Mouse (Mus musculus) CH12.LX (cell line): ENCODE results near the gene Nid1. TPM values are rescaled to one million over a fixed set of nuclear protein-coding genes. Genes with fewer than 3 reads are reported as not detected.
A peak's percentile ranks its signal among the peaks of the same experiment; 100 is the strongest.

ENCODE experiments used
- DNase-seq: peaks from one replicate; pipeline ENCODE4 v3.0.0-alpha.2; 2013; ENCODE audit errors: extremely low read depth
- H3K27ac ChIP-seq: 2 replicates; pipeline ENCODE4 v1.5.1; 2012; ENCODE audit warnings: low read depth, mild to moderate bottlenecking, control low read depth, moderate library complexity; ENCODE audit not compliant: insufficient read depth
- H3K27me3 ChIP-seq: replicated peaks from 2 replicates; pipeline ENCODE3; 2012; ENCODE audit warnings: inconsistent platforms
- H3K36me3 ChIP-seq, 2 experiments: replicated peaks in 1 of 2; 2 replicates each; pipeline versions ENCODE3 to v1.6.1; 2012; ENCODE audit warnings: inconsistent platforms in 1 of 2, low read length in 1 of 2, mild to moderate bottlenecking in 1 of 2, mixed read lengths in 1 of 2, moderate library complexity in 1 of 2; ENCODE audit not compliant: control insufficient read depth in 1 of 2, insufficient read depth in 1 of 2
- H3K4me1 ChIP-seq, 2 experiments: 2 replicates each; pipeline ENCODE4 v1.6.1; 2012; ENCODE audit warnings: inconsistent platforms in 1 of 2, moderate library complexity in 1 of 2; ENCODE audit not compliant: insufficient read depth in 2 of 2, control insufficient read depth in 1 of 2
- H3K4me2 ChIP-seq: 2 replicates; pipeline ENCODE4 v1.6.1; 2012; ENCODE audit warnings: low read depth, mild to moderate bottlenecking, control low read depth; ENCODE audit not compliant: poor library complexity, insufficient read depth, severe bottlenecking
- H3K4me3 ChIP-seq, 3 experiments: fragments of 150-350 bp in 1 of 3; sonication (generic) in 1 of 3; replicated peaks in 1 of 3; 2 replicates each; pipeline versions ENCODE3 to v1.5.1; 2011 to 2012; ENCODE audit warnings: low read depth in 2 of 3, low read length in 2 of 3, mild to moderate bottlenecking in 2 of 3, moderate library complexity in 2 of 3, control low read depth in 1 of 3, improper control_type of control experiment in 1 of 3, inconsistent platforms in 1 of 3, mixed read lengths in 1 of 3; ENCODE audit not compliant: poor library complexity in 1 of 3
- H3K79me2 ChIP-seq: replicated peaks from 2 replicates; pipeline ENCODE4 v1.6.1; 2012; ENCODE audit warnings: mild to moderate bottlenecking, moderate library complexity; ENCODE audit not compliant: control insufficient read depth, poor library complexity, insufficient read depth, severe bottlenecking; ENCODE audit errors: extremely low read depth
- H3K9ac ChIP-seq: 2 replicates; pipeline ENCODE4 v1.6.1; 2012; ENCODE audit warnings: low read depth, mild to moderate bottlenecking, control low read depth, moderate library complexity; ENCODE audit not compliant: insufficient read depth
- H3K9me3 ChIP-seq: replicated peaks from 2 replicates; pipeline ENCODE3; 2012; ENCODE audit warnings: low read length, inconsistent platforms, mixed read lengths
- BHLHE40 ChIP-seq: IDR thresholded peaks from 2 replicates; pipeline ENCODE4 v1.6.1; 2011; ENCODE audit warnings: mild to moderate bottlenecking, low read depth, low read length, improper control_type of control experiment
- CHD1 ChIP-seq: IDR thresholded peaks from 2 replicates; pipeline ENCODE4 v1.6.1; 2012; ENCODE audit warnings: low read depth, low read length, improper control_type of control experiment, inconsistent platforms
- CHD2 ChIP-seq: IDR thresholded peaks from 2 replicates; pipeline ENCODE4 v1.6.1; 2011; ENCODE audit warnings: low read length, improper control_type of control experiment
- CTCF ChIP-seq, 2 experiments: IDR thresholded peaks in 1 of 2; conservative IDR thresholded peaks in 1 of 2; 2 replicates each; pipeline ENCODE4 v1.5.1; 2011 to 2012; ENCODE audit warnings: low read depth in 2 of 2, low read length in 2 of 2, improper control_type of control experiment in 1 of 2, inconsistent platforms in 1 of 2, mild to moderate bottlenecking in 1 of 2, moderate library complexity in 1 of 2
- E2F4 ChIP-seq: IDR thresholded peaks from 2 replicates; pipeline ENCODE4 v1.6.1; 2011; ENCODE audit warnings: low read depth, low read length, improper control_type of control experiment; ENCODE audit not compliant: insufficient replicate concordance
- ELF1 ChIP-seq: IDR thresholded peaks from 2 replicates; pipeline ENCODE4 v1.6.1; 2014; ENCODE audit warnings: low read depth, mild to moderate bottlenecking, inconsistent platforms, low read length, improper control_type of control experiment
- EP300 ChIP-seq: IDR thresholded peaks from 2 replicates; pipeline ENCODE4 v1.6.1; 2011; ENCODE audit warnings: low read length, improper control_type of control experiment
- ETS1 ChIP-seq: conservative IDR thresholded peaks from 2 replicates; pipeline ENCODE4 v1.6.1; 2012; ENCODE audit warnings: low read depth, mild to moderate bottlenecking, inconsistent platforms, low read length, improper control_type of control experiment, moderate library complexity
- GABPA ChIP-seq: IDR thresholded peaks from 2 replicates; pipeline ENCODE4 v1.6.1; 2012; ENCODE audit warnings: low read depth, low read length, improper control_type of control experiment, inconsistent platforms; ENCODE audit not compliant: insufficient replicate concordance
- HCFC1 ChIP-seq: IDR thresholded peaks from 2 replicates; pipeline ENCODE4 v1.6.1; 2012; ENCODE audit warnings: low read depth, mild to moderate bottlenecking, inconsistent platforms, low read length, improper control_type of control experiment
- IRF4 ChIP-seq: IDR thresholded peaks from 2 replicates; pipeline ENCODE4 v1.6.1; 2014; ENCODE audit warnings: low read depth, mild to moderate bottlenecking, inconsistent platforms, low read length, improper control_type of control experiment
- JUN ChIP-seq: IDR thresholded peaks from 2 replicates; pipeline ENCODE4 v1.6.1; 2011; ENCODE audit warnings: low read depth, mild to moderate bottlenecking, low read length, improper control_type of control experiment, moderate library complexity; ENCODE audit not compliant: insufficient read depth
- JUND ChIP-seq: conservative IDR thresholded peaks from 2 replicates; pipeline ENCODE4 v1.6.1; 2011; ENCODE audit warnings: low read depth, low read length, improper control_type of control experiment
- KAT2A ChIP-seq: IDR thresholded peaks from 2 replicates; pipeline ENCODE4 v1.6.1; 2012; ENCODE audit warnings: low read length, improper control_type of control experiment, inconsistent platforms; ENCODE audit not compliant: insufficient replicate concordance
- MAFK ChIP-seq: IDR thresholded peaks from 2 replicates; pipeline ENCODE4 v1.6.1; 2011; ENCODE audit warnings: low read length, improper control_type of control experiment; ENCODE audit not compliant: insufficient replicate concordance
- MAX ChIP-seq: IDR thresholded peaks from 2 replicates; pipeline ENCODE4 v1.6.1; 2011; ENCODE audit warnings: low read length, improper control_type of control experiment
- MAZ ChIP-seq: IDR thresholded peaks from 2 replicates; pipeline ENCODE4 v1.6.1; 2012; ENCODE audit warnings: low read depth, mild to moderate bottlenecking, inconsistent platforms, low read length, improper control_type of control experiment, moderate library complexity
- MEF2A ChIP-seq: IDR thresholded peaks from 2 replicates; pipeline ENCODE4 v1.6.1; 2014; ENCODE audit warnings: low read depth, mild to moderate bottlenecking, inconsistent platforms, low read length, improper control_type of control experiment, borderline replicate concordance
- MXI1 ChIP-seq: IDR thresholded peaks from 2 replicates; pipeline ENCODE4 v1.6.1; 2011; ENCODE audit warnings: mild to moderate bottlenecking, low read depth, low read length, improper control_type of control experiment
- MYC ChIP-seq: IDR thresholded peaks from 2 replicates; pipeline ENCODE4 v1.6.1; 2011; ENCODE audit warnings: low read depth, mild to moderate bottlenecking, improper control_type of control experiment, low read length
- NELFE ChIP-seq: IDR thresholded peaks from 2 replicates; pipeline ENCODE4 v1.6.1; 2011; ENCODE audit warnings: low read depth, low read length, improper control_type of control experiment
- NRF1 ChIP-seq: IDR thresholded peaks from 2 replicates; pipeline ENCODE4 v1.6.1; 2014; ENCODE audit warnings: low read depth, mild to moderate bottlenecking, inconsistent platforms, low read length, improper control_type of control experiment, moderate library complexity
- PAX5 ChIP-seq: IDR thresholded peaks from 2 replicates; pipeline ENCODE4 v1.6.1; 2012; ENCODE audit warnings: low read length, inconsistent platforms, mixed read lengths
- POLR2A ChIP-seq: IDR thresholded peaks from 2 replicates; pipeline ENCODE4 v1.6.1; 2011; ENCODE audit warnings: low read depth, mild to moderate bottlenecking, improper control_type of control experiment, low read length
- POLR2AphosphoS2 ChIP-seq: IDR thresholded peaks from 2 replicates; pipeline ENCODE4 v1.6.1; 2011; ENCODE audit warnings: low read depth, low read length, improper control_type of control experiment
- RAD21 ChIP-seq: IDR thresholded peaks from 2 replicates; pipeline ENCODE4 v1.6.1; 2011; ENCODE audit warnings: low read depth, mild to moderate bottlenecking, low read length, improper control_type of control experiment, moderate library complexity
- RCOR1 ChIP-seq: conservative IDR thresholded peaks from 2 replicates; pipeline ENCODE4 v1.6.1; 2012; ENCODE audit warnings: low read depth, mild to moderate bottlenecking, inconsistent platforms, low read length, improper control_type of control experiment
- SIN3A ChIP-seq: IDR thresholded peaks from 2 replicates; pipeline ENCODE4 v1.6.1; 2012; ENCODE audit warnings: low read length, improper control_type of control experiment, inconsistent platforms
- SMC3 ChIP-seq: IDR thresholded peaks from 2 replicates; pipeline ENCODE4 v1.6.1; 2011; ENCODE audit warnings: low read depth, low read length, improper control_type of control experiment
- TBP ChIP-seq: conservative IDR thresholded peaks from 2 replicates; pipeline ENCODE4 v1.6.1; 2011; ENCODE audit warnings: low read depth, low read length, improper control_type of control experiment
- TCF12 ChIP-seq: IDR thresholded peaks from 2 replicates; pipeline ENCODE4 v1.6.1; 2014; ENCODE audit warnings: low read depth, mild to moderate bottlenecking, inconsistent platforms, low read length, improper control_type of control experiment
- UBTF ChIP-seq: IDR thresholded peaks from 2 replicates; pipeline ENCODE4 v1.6.1; 2012; ENCODE audit warnings: low read depth, mild to moderate bottlenecking, inconsistent platforms, low read length, improper control_type of control experiment, moderate library complexity
- USF1 ChIP-seq: IDR thresholded peaks from 2 replicates; pipeline ENCODE4 v1.6.1; 2014; ENCODE audit warnings: low read depth, mild to moderate bottlenecking, inconsistent platforms, low read length, improper control_type of control experiment
- USF2 ChIP-seq: conservative IDR thresholded peaks from 2 replicates; pipeline ENCODE4 v1.6.1; 2011; ENCODE audit warnings: low read depth, low read length, improper control_type of control experiment
- ZC3H11A ChIP-seq: IDR thresholded peaks from 2 replicates; pipeline ENCODE4 v1.6.1; 2012; ENCODE audit warnings: low read depth, mild to moderate bottlenecking, inconsistent platforms, low read length, improper control_type of control experiment
- ZKSCAN1 ChIP-seq: IDR thresholded peaks from 2 replicates; pipeline ENCODE4 v1.6.1; 2012; ENCODE audit warnings: low read depth, inconsistent platforms, low read length, improper control_type of control experiment, borderline replicate concordance
- ZMIZ1 ChIP-seq: IDR thresholded peaks from 2 replicates; pipeline ENCODE4 v1.6.1; 2012; ENCODE audit warnings: low read depth, mild to moderate bottlenecking, inconsistent platforms, low read length, improper control_type of control experiment
- ZNF384 ChIP-seq: IDR thresholded peaks from 2 replicates; pipeline ENCODE4 v1.6.1; 2012; ENCODE audit warnings: low read depth, low read length, improper control_type of control experiment, inconsistent platforms
- dilution Hi-C: fragments of 300-500 bp; cut with MboI; formaldehyde crosslinking; loops from 2 replicates; pipeline ENCODE4 v1.14.3; 2020; ENCODE audit warnings: low sequenced_read_pairs; ENCODE audit not compliant: extremely low pct_unique_long_range_greater_than_20kb, extremely low pct_ligation_motif_present
- in situ Hi-C: fragments of 300-500 bp; cut with MboI; formaldehyde crosslinking; loops from 3 replicates; pipeline ENCODE4 v1.14.3; 2019; ENCODE audit warnings: low sequenced_read_pairs, low pct_ligation_motif_present, low pct_unique_long_range_greater_than_20kb, mixed read lengths
- polyA plus RNA-seq: library from polyadenylated mRNA; unstranded; fragments of >175 nt; gene quantifications from 2 replicates; pipeline ENCODE4 v1.2.1, GENCODE M21; 2012; ENCODE audit warnings: low read depth; ENCODE audit not compliant: insufficient read length
- total RNA-seq, 2 experiments: library from RNA; depleted of rRNA; stranded (reverse); fragments of 300-350 nt in 1 of 2; fragments of >200 nt in 1 of 2; gene quantifications; 2 replicates each; pipeline ENCODE4 v1.2.3; 2012 to 2014

Nid1 gene
- total and polyA plus RNA-seq, 3 experiments: 0.30 to 0.94 (median 0.38) TPM

DNA sequence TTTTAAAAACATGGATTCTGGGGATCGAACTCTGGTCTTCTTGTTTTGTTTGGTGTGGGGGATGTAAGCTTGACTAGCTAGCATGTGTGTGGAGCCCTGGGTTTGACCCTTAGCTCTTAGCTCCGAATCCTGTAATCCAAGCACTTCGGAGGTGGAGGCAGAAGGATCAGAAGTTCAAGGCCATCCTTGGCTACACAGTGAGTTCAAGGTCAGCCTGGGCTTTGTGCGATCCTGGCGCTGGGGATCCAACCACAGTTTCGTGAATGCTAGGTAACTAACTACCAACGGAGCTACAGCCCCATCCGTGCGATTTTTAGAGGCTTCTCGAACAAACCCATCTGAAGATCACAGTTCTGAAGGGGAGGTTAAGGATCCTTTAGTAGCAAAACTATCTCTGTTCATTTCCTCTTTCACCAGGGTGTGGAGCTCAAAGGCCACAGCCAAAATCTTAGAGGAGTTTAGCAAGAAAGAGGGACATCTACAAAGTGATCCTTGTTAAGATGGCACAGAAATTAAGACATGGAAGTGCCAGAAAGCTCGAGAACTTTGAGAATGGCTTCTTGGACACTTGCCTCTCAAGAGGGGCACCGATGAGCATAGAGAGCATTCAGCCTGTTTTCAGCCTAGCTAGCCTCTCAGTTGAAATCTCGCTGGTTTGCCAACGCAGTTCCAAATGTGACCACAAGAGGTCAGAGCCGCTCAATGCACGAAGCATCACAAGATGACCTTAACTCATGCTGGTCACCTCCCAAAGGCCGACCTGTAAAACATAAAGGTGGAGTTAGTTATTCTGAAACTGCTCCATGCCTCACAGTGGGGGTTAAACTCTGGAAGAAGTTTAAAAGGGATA, 79.2 kb downstream of the Nid1 start:
- H3K9me3 ChIP-seq: peaks cover 11% of the 10 kb centered on the region
- TF ChIP-seq POLR2AphosphoS2 (no peak), ZNF384 (no peak), RCOR1 (no peak), TCF12 (peak; percentile 34; the same call in 1 of the 2 replicates), MXI1 (no peak), UBTF (no peak), NRF1 (peak; percentile 42; the same call in 1 of the 2 replicates), TBP (no peak), PAX5 (no peak), JUND (peak; percentile 41; the same call in 1 of the 2 replicates), USF2 (no peak), ZKSCAN1 (no peak), MAZ (no peak), ZMIZ1 (no peak), HCFC1 (peak; percentile 43; the same call in 1 of the 2 replicates), E2F4 (no peak), MAFK (no peak), POLR2A (no peak), SMC3 (peak; percentile 91), CHD2 (no peak), SIN3A (peak; percentile 77), JUN (no peak), ELF1 (0 out of 2 replicates have a peak, but pooled peaks have one; percentile 11), MAX (peak; percentile 65), GABPA (no peak), NELFE (peak; percentile 65; the same call in 1 of the 2 replicates), BHLHE40 (peak; percentile 42), ETS1 (peak; percentile 20; the same call in 1 of the 2 replicates), MYC (0 out of 2 replicates have a peak, but pooled peaks have one; percentile 47), IRF4 (peak; percentile 74), EP300 (no peak), CHD1 (no peak), ZC3H11A (peak; percentile 65), CTCF (conservative IDR thresholded peaks at IDR 0.05 in 1 of 2, IDR thresholded peaks at IDR 0.05 in 1 of 2; ENCODE audit: low read depth in 2 of 2, low read length in 2 of 2) (peak; percentile 83 to 99), RAD21 (peak; percentile 71), MEF2A (peak; percentile 64; the same call in 1 of the 2 replicates), KAT2A (no peak), USF1 (no peak)
- TF ChIP-seq, all 38 proteins: peak for 17
- no peak overlapping the region for H3K9ac ChIP-seq
- in situ Hi-C loops: loop anchor here (5.0 to 25.0 kb wide), 2 partner anchors 96 to 351 kb away; no protein-coding TSS in a partner anchor
- no peaks in the 10 kb centered on the region for H3K27me3 ChIP-seq
- no peaks in the 10 kb centered on the region for H3K79me2 ChIP-seq
- H3K27ac ChIP-seq: peak overlapping the region; percentile 18; the same call in 1 of the 2 replicates
- DNase-seq: peak; percentile 87
- peak overlapping the region; percentile 61 for H3K4me2 ChIP-seq
- dilution Hi-C loops: no loop called here
- no peak overlapping the region for H3K4me3 ChIP-seq
- no peaks in the 10 kb centered on the region for H3K36me3 ChIP-seq
- H3K4me1 ChIP-seq: peaks cover 13 to 65% of the 10 kb centered on the region in 2 experiments
